ENCODE assay signal across 50 mouse cellular contexts in the genomic region with DNA sequence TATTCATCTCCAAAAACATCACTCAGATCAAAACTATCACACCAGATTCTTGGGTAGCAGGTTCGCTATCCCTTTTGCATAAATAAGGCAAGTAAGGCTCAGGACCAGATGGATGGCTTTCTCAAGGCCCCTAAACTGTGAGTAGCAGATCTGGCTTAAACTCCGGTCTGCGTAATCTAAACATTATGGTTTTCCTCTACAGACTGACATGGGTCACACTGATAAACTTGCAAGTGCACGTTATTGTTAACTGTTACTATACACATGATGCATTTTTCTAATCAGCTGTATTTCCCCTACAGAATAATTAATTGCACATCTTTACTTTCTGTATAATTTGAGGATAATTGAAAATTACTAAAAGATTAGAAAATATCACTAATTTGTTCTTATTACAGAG. TPM values are rescaled to one million over a fixed set of nuclear protein-coding genes. Genes with fewer than 3 reads are reported as not detected.
"Had no signal": no experiment of that assay in that cellular context is flagged by ENCODE, and none has a peak within 500 bp of the region (broad histone marks: within the 10 kb centered on the region; RNA-seq: fewer than 3 reads in every experiment).

No protein-coding gene starts in this region.

- H3K27ac ChIP-seq: heart, embryonic 13.5 days; heart, embryonic 15.5 days; hindbrain, embryonic 10.5 days; hindbrain, embryonic 12.5 days; hindbrain, embryonic 13.5 days; hindbrain, embryonic 14.5 days; hindbrain, embryonic 15.5 days; hindbrain, postnatal 0 days; intestine, embryonic 15.5 days; kidney, embryonic 15.5 days; kidney, postnatal 0 days; layer of hippocampus, adult 2 months had no signal

- H3K9me3 ChIP-seq: heart, embryonic 12.5 days; heart, embryonic 13.5 days; heart, embryonic 15.5 days; hindbrain, embryonic 10.5 days; hindbrain, embryonic 12.5 days; hindbrain, embryonic 13.5 days; hindbrain, embryonic 15.5 days; intestine, embryonic 15.5 days; kidney, embryonic 15.5 days had no signal

- H3K36me3 ChIP-seq: heart, embryonic 12.5 days; heart, embryonic 13.5 days; heart, embryonic 15.5 days; hindbrain, embryonic 10.5 days; hindbrain, embryonic 12.5 days; hindbrain, embryonic 13.5 days; hindbrain, embryonic 15.5 days; intestine, embryonic 15.5 days; kidney, embryonic 15.5 days had no signal

- ATAC-seq: hindbrain, embryonic 16.5 days; hindbrain, postnatal 0 days; inflammation-experienced regulatory T-cells, adult 6 months; intestine, embryonic 15.5 days; intestine, embryonic 16.5 days; intestine, postnatal 0 days had no signal

- H3K27me3 ChIP-seq: heart, embryonic 12.5 days; heart, embryonic 13.5 days; heart, embryonic 15.5 days; hindbrain, embryonic 12.5 days; hindbrain, embryonic 13.5 days; hindbrain, embryonic 15.5 days; intestine, embryonic 15.5 days; kidney, embryonic 15.5 days had no signal

- DNase-seq: heart, postnatal 10 days; heart, postnatal 14 days; heart, postnatal 36 days; heart, postnatal 4 days; kidney, adult 11 months; kidney, adult 18-20 months; kidney, adult 2 months; kidney, adult 8-10 months; kidney, adult 9 months; kidney, postnatal 10 days; kidney, postnatal 14 days; kidney, postnatal 25 days; kidney, postnatal 36 days; kidney, postnatal 4 days; layer of hippocampus, adult 9-11 months; layer of hippocampus, postnatal 36 days had no signal

- H3K4me3 ChIP-seq: heart, embryonic 12.5 days; heart, embryonic 13.5 days; heart, embryonic 15.5 days; hindbrain, embryonic 10.5 days; hindbrain, embryonic 12.5 days; hindbrain, embryonic 13.5 days; hindbrain, embryonic 15.5 days; intestine, embryonic 15.5 days; kidney, embryonic 15.5 days; layer of hippocampus, adult 2 months had no signal

- H3K9ac ChIP-seq: heart, embryonic 12.5 days; heart, embryonic 13.5 days; heart, embryonic 15.5 days; hindbrain, embryonic 12.5 days; hindbrain, embryonic 13.5 days; hindbrain, embryonic 14.5 days; hindbrain, embryonic 15.5 days; intestine, embryonic 15.5 days; kidney, embryonic 15.5 days had no signal

- H3K4me1 ChIP-seq: heart, embryonic 12.5 days; heart, embryonic 13.5 days; heart, embryonic 15.5 days; hindbrain, embryonic 10.5 days; hindbrain, embryonic 12.5 days; hindbrain, embryonic 13.5 days; hindbrain, embryonic 15.5 days; intestine, embryonic 15.5 days; kidney, embryonic 15.5 days had no signal

RNA-seq across cellular contexts. Expression of gene Meikin, which starts 27.6 kb away (rescaled TPM):
- total RNA-seq: heart, postnatal 10 days; heart, postnatal 14 days; heart, postnatal 25 days; heart, postnatal 36 days; heart, postnatal 4 days; hematopoietic stem cell, adult 5-6 weeks; hindbrain, postnatal 0 days; layer of hippocampus, adult 18-20 months; layer of hippocampus, adult 2 months; layer of hippocampus, adult 8-10 months; layer of hippocampus, postnatal 10 days; layer of hippocampus, postnatal 14 days; layer of hippocampus, postnatal 25 days; layer of hippocampus, postnatal 36 days; left cerebral cortex, adult 18-20 months had no signal
- polyA plus RNA-seq: heart, embryonic 11.5 days; heart, embryonic 12.5 days; heart, embryonic 13.5 days; heart, embryonic 14.5 days; heart, embryonic 15.5 days; heart, embryonic 16.5 days; heart, postnatal 0 days; hindbrain, embryonic 10.5 days; hindbrain, embryonic 11.5 days; hindbrain, embryonic 12.5 days; hindbrain, embryonic 13.5 days; hindbrain, embryonic 14.5 days; hindbrain, embryonic 15.5 days; hindbrain, embryonic 16.5 days; hindbrain, postnatal 0 days; inflammation-experienced regulatory T-cells, adult 6 months; intestine, embryonic 14.5 days; intestine, embryonic 15.5 days; intestine, embryonic 16.5 days; intestine, postnatal 0 days; kidney, adult 2 months; kidney, embryonic 14.5 days; kidney, embryonic 15.5 days; kidney, embryonic 16.5 days; kidney, postnatal 0 days; large intestine, adult 2 months had no signal
